Mouse (Mus musculus) cerebellum, adult (tissue): ENCODE data around the gene Magea2.
"Not testable (repeated sequence)": the region's sequence is repeated elsewhere in the genome, so short reads cannot be mapped to it uniquely, and the experiment has no call there.

Experiments used
- ATAC-seq: cut with Nextera tagmentation; 2 replicates; pipeline ENCODE4 v1.9.2; 2017; ENCODE audit warnings: mild to moderate bottlenecking, moderate library complexity, mixed read lengths; ENCODE audit not compliant: insufficient number of reproducible peaks, low FRiP score, low TSS enrichment

The Magea2 gene

GRCm38 (mm10) chrX:155093566-155093965, at the start of gene Magea2:
TSS of gene Magea2 (minus strand) at chrX:155093666.
- ATAC-seq: not testable (repeated sequence)

DNA sequence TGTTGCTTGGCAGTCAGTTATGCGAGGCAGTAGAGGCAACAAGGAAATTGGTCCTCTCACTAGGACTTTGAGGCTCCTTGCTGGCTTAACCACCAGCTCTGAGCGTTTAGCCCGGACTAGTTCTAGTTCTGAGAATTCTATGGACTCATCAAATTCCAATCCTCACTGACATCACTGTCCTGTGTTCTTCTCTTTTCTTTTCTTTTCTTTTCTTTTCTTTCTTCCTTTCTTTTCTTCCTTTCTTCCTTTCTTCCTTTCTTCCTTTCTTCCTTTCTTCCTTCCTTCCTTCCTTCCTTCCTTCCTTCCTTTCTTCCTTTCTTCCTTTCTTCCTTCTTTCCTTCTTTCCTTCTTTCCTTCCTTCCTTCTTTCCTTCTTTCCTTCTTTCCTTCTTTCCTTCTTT, 34.8 kb upstream of the Magea2 start, which contains the start of gene Cldn34b2:
Gene Cldn34b2, minus strand, starts transcription at position 101 of the 400 bp plus-strand sequence.
- not testable (repeated sequence) for ATAC-seq

- no peak for ATAC-seq
Observed at GRCm38 (mm10) chrX:155098024-155098423, 4.6 kb upstream of the Magea2 start.

GRCm38 (mm10) chrX:155089693-155090092, 3.8 kb downstream of the Magea2 start, which contains the start of gene Magea1:
TSS of gene Magea1 (minus strand) at chrX:155089793.
- not testable (repeated sequence) for ATAC-seq

DNA sequence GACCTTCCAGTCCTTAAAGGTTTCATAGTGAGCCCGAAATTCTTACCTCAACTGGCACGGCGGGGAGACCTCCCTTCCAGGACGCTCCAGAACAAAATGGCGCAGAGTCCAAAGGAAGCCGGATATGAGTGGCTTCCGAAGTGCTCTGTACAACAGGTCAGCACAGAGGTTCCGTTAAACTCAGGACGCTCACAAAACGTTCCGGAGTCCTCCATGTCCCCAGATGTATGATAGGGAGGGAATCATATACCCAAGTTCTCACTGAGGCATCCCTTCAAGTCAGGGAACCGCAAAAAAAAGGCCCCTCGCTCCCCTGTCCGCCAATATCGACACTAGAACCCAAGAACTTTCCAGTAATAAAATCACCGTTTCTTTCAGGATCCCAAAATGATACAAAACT, 30.4 kb downstream of the Magea2 start, which contains the start of gene Magea5:
Gene Magea5, minus strand, starts transcription at position 101 of the 400 bp plus-strand sequence.
- ATAC-seq: not testable (repeated sequence)

DNA sequence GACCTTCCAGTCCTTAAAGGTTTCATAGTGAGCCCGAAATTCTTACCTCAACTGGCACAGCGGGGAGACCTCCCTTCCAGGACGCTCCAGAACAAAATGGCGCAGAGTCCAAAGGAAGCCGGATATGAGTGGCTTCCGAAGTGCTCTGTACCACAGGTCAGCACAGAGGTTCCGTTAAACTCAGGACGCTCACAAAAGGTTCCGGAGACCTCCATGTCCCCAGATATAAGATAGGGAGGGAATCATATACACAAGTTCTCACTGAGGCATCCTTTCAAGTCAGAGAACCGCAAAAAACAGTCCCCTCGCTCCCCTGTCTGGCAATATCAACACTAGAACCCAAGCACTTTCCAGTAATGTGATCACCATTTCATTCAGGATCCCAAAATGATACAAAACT, 97.7 kb downstream of the Magea2 start, which contains the start of gene Magea8:
Gene Magea8, minus strand, starts transcription at position 101 of the 400 bp plus-strand sequence.
- not testable (repeated sequence) for ATAC-seq
